Mouse (Mus musculus) liver, adult 2 months (tissue): ENCODE results near the gene Ror1. TPM values are rescaled to one million over a fixed set of nuclear protein-coding genes. Genes with fewer than 3 reads are reported as not detected.
A peak's percentile ranks its signal among the peaks of the same experiment; 100 is the strongest.

ENCODE experiments used
- DNase-seq: peaks from one replicate; pipeline ENCODE4 v3.0.0-alpha.2; 2011; ENCODE audit warnings: low read depth, low spot score; ENCODE audit errors: extremely low read depth
- H3K27ac ChIP-seq: fragments of 200-500 bp; replicated peaks from 2 replicates; pipeline ENCODE4 v1.5.1; 2012; ENCODE audit warnings: low read depth, mild to moderate bottlenecking, control low read depth, inconsistent platforms, low read length; ENCODE audit not compliant: insufficient read depth
- H3K27me3 ChIP-seq: fragments of 200-500 bp; 2 replicates; pipeline ENCODE4 v1.6.1; 2012; ENCODE audit warnings: mild to moderate bottlenecking, moderate library complexity, low read length, inconsistent platforms; ENCODE audit not compliant: control insufficient read depth, insufficient read depth
- H3K36me3 ChIP-seq: fragments of 200-500 bp; 2 replicates; pipeline ENCODE4 v1.6.1; 2012; ENCODE audit warnings: low read length, inconsistent platforms; ENCODE audit not compliant: control insufficient read depth, insufficient read depth
- H3K4me1 ChIP-seq: fragments of 200-500 bp; 2 replicates; pipeline ENCODE4 v1.6.1; 2011; ENCODE audit warnings: low read length; ENCODE audit not compliant: control insufficient read depth, insufficient read depth
- H3K4me3 ChIP-seq: fragments of 200-500 bp; 2 replicates; pipeline ENCODE4 v1.5.1; 2011; ENCODE audit warnings: low read depth, mild to moderate bottlenecking, control low read depth, low read length, moderate library complexity; ENCODE audit not compliant: insufficient read depth
- H3K79me2 ChIP-seq: fragments of 200-500 bp; 2 replicates; pipeline ENCODE4 v1.6.1; 2012; ENCODE audit warnings: inconsistent platforms, mild to moderate bottlenecking, low read length, moderate library complexity; ENCODE audit not compliant: control insufficient read depth, insufficient read depth
- H3K9ac ChIP-seq: fragments of 200-500 bp; 2 replicates; pipeline ENCODE4 v1.6.1; 2012; ENCODE audit warnings: low read depth, mild to moderate bottlenecking, control low read depth, inconsistent platforms, low read length
- CTCF ChIP-seq: fragments of 200-500 bp; IDR thresholded peaks from 2 replicates; pipeline ENCODE4 v1.5.1; 2011; ENCODE audit warnings: low read depth, low read length, control low read depth
- POLR2A ChIP-seq: fragments of 200-500 bp; IDR thresholded peaks from 2 replicates; pipeline ENCODE4 v1.6.1; 2011; ENCODE audit warnings: low read length, control low read depth; ENCODE audit not compliant: insufficient read depth; ENCODE audit errors: extremely low read depth
- WGBS: fragments of 180-500 bp; shearing (Covaris S2); methylation state at CpG from one replicate; pipeline ENCODE4 v1.1.7; 2018; 5-methylcytosine and 5-hydroxymethylcytosine counted together
- polyA plus RNA-seq: library from polyadenylated mRNA; depleted of rRNA; stranded (reverse); fragments of >200 nt; gene quantifications from 2 replicates; pipeline ENCODE4 v1.2.3, GENCODE M21; 2012; rRNA removed
- total RNA-seq: library from RNA; depleted of rRNA; stranded (reverse); fragments of >200 nt; gene quantifications from 2 replicates; pipeline ENCODE4 v1.2.3, GENCODE M21; 2014; rRNA removed

Gene Ror1
- total and polyA plus RNA-seq, 2 experiments = 0.56 to 1.4 TPM

GRCm38 (mm10) chr4:100462493-100463120 lies 367.0 kb downstream of the Ror1 start:
- WGBS = 83% methylated on average over 9 of the region's 9 CpGs
- H3K79me2 ChIP-seq = no peaks in the 10 kb centered on the region

GRCm38 (mm10) chr4:100478592-100479321 lies 383.2 kb downstream of the Ror1 start, which contains the start of gene Ube2u:
Ube2u (plus strand) TSS chr4:100478849.
- TF ChIP-seq CTCF (no peak), POLR2A (no peak)
- Histone ChIP-seq H3K9ac (peak within 1 kb of the TSS; percentile 45; the same call in 1 of the 2 replicates), H3K79me2 (no peaks in the 10 kb centered on the region), H3K36me3 (no peaks in the 10 kb centered on the region), H3K27ac (peak within 1 kb of the TSS; percentile 76), H3K27me3 (no peaks in the 10 kb centered on the region), H3K4me1 (peaks cover 4% of the 10 kb centered on the region; the same call in 1 of the 2 replicates), H3K4me3 (peak within 1 kb of the TSS; percentile 57)
- WGBS = 11% methylated on average over 15 of the region's 15 CpGs
- peak; percentile 82 for DNase-seq

More at GRCm38 (mm10) chr4:100462493-100463120, 367.0 kb downstream of the Ror1 start:
- Histone ChIP-seq H3K9ac (no peak overlapping the region), H3K4me1 (no peaks in the 10 kb centered on the region), H3K36me3 (no peaks in the 10 kb centered on the region), H3K27me3 (no peaks in the 10 kb centered on the region), H3K4me3 (no peak overlapping the region), H3K27ac (no peak overlapping the region)
- DNase-seq = no peak
- TF ChIP-seq CTCF (no peak), POLR2A (no peak)

- H3K79me2 ChIP-seq = no peaks in the 10 kb centered on the region
- no peak for DNase-seq
- H3K4me3 ChIP-seq = no peak overlapping the region
- H3K36me3 ChIP-seq = no peaks in the 10 kb centered on the region; the same call in 1 of the 2 replicates
- TF ChIP-seq CTCF (no peak), POLR2A (no peak)
- H3K27me3 ChIP-seq = no peaks in the 10 kb centered on the region
- no peak overlapping the region for H3K9ac ChIP-seq
- no peaks in the 10 kb centered on the region for H3K4me1 ChIP-seq
- H3K27ac ChIP-seq = no peak overlapping the region
- WGBS = 80% methylated on average over 3 of the region's 3 CpGs
These were observed 392.9 kb downstream of the Ror1 start for GRCm38 (mm10) chr4:100488447-100488846.

Other genes with a start within 250 kb of the Ror1 start
- gene Pgm1, start 166.4 kb upstream of the Ror1 start, total RNA-seq = 219 and 229 TPM in 2 replicates
- 158 and 175 TPM in 2 replicates for gene Pgm1, start 166.4 kb upstream of the Ror1 start, polyA plus RNA-seq
- gene Itgb3bp, start 166.0 kb upstream of the Ror1 start, total RNA-seq = 1.4 and 2.6 TPM in 2 replicates
- gene Itgb3bp, start 166.0 kb upstream of the Ror1 start, polyA plus RNA-seq = 0.19 and 0.26 TPM in 2 replicates